Mouse (Mus musculus) neural tube, embryonic 12.5 days (tissue): ENCODE data around the gene Adgrl1. TPM values are rescaled to one million over a fixed set of nuclear protein-coding genes. Genes with fewer than 3 reads are reported as not detected.
"Not testable (repeated sequence)": the region's sequence is repeated elsewhere in the genome, so short reads cannot be mapped to it uniquely, and the experiment has no call there.

Experiments used
- ATAC-seq: fragments of 200-750 bp; cut with Nextera tagmentation; 2 replicates; pipeline ENCODE4 v1.8.0; 2017; ENCODE audit warnings: low read depth, mild to moderate bottlenecking, moderate TSS enrichment, moderate library complexity; ENCODE audit not compliant: low FRiP score
- H3K27ac ChIP-seq: fragments of 300-500 bp; sonication (generic); 2 replicates; pipeline ENCODE4 v1.5.1; 2016
- H3K27me3 ChIP-seq: fragments of 300-500 bp; sonication (generic); replicated peaks from 2 replicates; pipeline ENCODE4 v1.6.1; 2016; ENCODE audit warnings: mild to moderate bottlenecking
- H3K36me3 ChIP-seq: fragments of 300-500 bp; sonication (generic); 2 replicates; pipeline ENCODE4 v1.6.1; 2016; ENCODE audit warnings: mild to moderate bottlenecking
- H3K4me1 ChIP-seq: fragments of 300-500 bp; sonication (generic); 2 replicates; pipeline ENCODE4 v1.6.1; 2016
- H3K4me2 ChIP-seq: fragments of 300-500 bp; sonication (generic); replicated peaks from 2 replicates; pipeline ENCODE4 v1.6.1; 2016; ENCODE audit warnings: mild to moderate bottlenecking
- H3K4me3 ChIP-seq: fragments of 300-500 bp; sonication (generic); 2 replicates; pipeline ENCODE4 v1.5.1; 2016
- H3K9ac ChIP-seq: fragments of 300-500 bp; sonication (generic); 2 replicates; pipeline ENCODE4 v1.6.1; 2016; ENCODE audit warnings: mild to moderate bottlenecking
- H3K9me3 ChIP-seq: fragments of 300-500 bp; sonication (generic); 2 replicates; pipeline ENCODE4 v1.6.1; 2016; ENCODE audit warnings: mild to moderate bottlenecking
- WGBS: fragments of 180-500 bp; shearing (Covaris S2); methylation state at CpG from one replicate; pipeline ENCODE4 v1.1.7; 2016; 5-methylcytosine and 5-hydroxymethylcytosine counted together
- microRNA-seq: library from miRNA; unstranded; fragments of <30 nt; microRNA quantifications from one replicate; pipeline ENCODE4, GENCODE M21; 2017
- polyA plus RNA-seq: library from polyadenylated mRNA; unstranded; fragments of >200 nt; fragmentation: Nextera tagmentation; extraction: Ambion mirVana; gene quantifications from 2 replicates; pipeline ENCODE4 v1.2.1, GENCODE M21; 2016

The Adgrl1 gene
- polyA plus RNA-seq, 1 experiment from 2014 or later: 34.8 TPM

- Histone ChIP-seq H3K4me2 (no peak overlapping the region), H3K4me3 (no peak overlapping the region), H3K36me3 (peaks cover 56% of the 10 kb centered on the region), H3K9ac (no peak overlapping the region), H3K4me1 (peaks cover 16% of the 10 kb centered on the region), H3K9me3 (no peaks in the 10 kb centered on the region), H3K27me3 (no peaks in the 10 kb centered on the region), H3K27ac (no peak overlapping the region)
- no peak for ATAC-seq
- 83% methylated on average over 8 of the region's 8 CpGs for WGBS
These were observed 80.9 kb downstream of the Adgrl1 start for GRCm38 (mm10) chr8:83980845-83981244.

- 96% methylated on average over 7 of the region's 7 CpGs for WGBS
- H3K36me3 ChIP-seq: peaks cover 63% of the 10 kb centered on the region
- ATAC-seq: no peak
These were observed 81.6 kb downstream of the Adgrl1 start for GRCm38 (mm10) chr8:83981533-83981932.

GRCm38 (mm10) chr8:83982449-83982848 is 82.5 kb downstream of the Adgrl1 start:
- no peak for ATAC-seq
- Histone ChIP-seq H3K4me2 (no peak overlapping the region), H3K9ac (no peak overlapping the region), H3K36me3 (peaks cover 72% of the 10 kb centered on the region), H3K4me1 (peaks cover 8% of the 10 kb centered on the region), H3K9me3 (no peaks in the 10 kb centered on the region), H3K27me3 (no peaks in the 10 kb centered on the region), H3K4me3 (no peak overlapping the region), H3K27ac (no peak overlapping the region)
- WGBS: 92% methylated on average over 4 of the region's 4 CpGs

More at GRCm38 (mm10) chr8:83981533-83981932, 81.6 kb downstream of the Adgrl1 start:
- H3K4me3 ChIP-seq: no peak overlapping the region
- H3K27ac ChIP-seq: no peak overlapping the region
- H3K27me3 ChIP-seq: no peaks in the 10 kb centered on the region
- H3K9me3 ChIP-seq: no peaks in the 10 kb centered on the region
- no peak overlapping the region for H3K9ac ChIP-seq
- no peak overlapping the region for H3K4me2 ChIP-seq
- peaks cover 16% of the 10 kb centered on the region for H3K4me1 ChIP-seq

DNA sequence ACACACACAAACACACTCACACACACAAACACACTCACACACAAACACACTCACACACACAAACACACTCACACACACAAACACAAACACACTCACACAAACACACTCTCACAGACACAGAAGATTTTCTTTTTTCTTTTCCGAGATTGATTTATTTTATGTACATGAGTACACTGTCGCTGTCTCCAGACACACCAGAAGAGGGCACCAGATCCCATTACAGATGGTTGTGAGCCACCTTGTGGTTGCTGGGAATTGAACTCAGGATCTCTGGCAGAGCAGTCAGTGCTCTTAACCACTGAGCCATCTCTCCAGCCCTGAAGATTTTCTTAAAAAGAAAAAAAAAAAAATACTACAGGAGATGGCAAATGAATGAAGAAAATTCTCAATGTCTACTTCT is 83.3 kb downstream of the Adgrl1 start:
- not testable (repeated sequence) for H3K4me1 ChIP-seq, H3K4me2 ChIP-seq, H3K27ac ChIP-seq, ATAC-seq, H3K9ac ChIP-seq, H3K4me3 ChIP-seq, H3K27me3 ChIP-seq, H3K9me3 ChIP-seq
- H3K36me3 ChIP-seq: peaks cover 76% of the 10 kb centered on the region
- 94% methylated on average over 2 of the region's 2 CpGs for WGBS

DNA sequence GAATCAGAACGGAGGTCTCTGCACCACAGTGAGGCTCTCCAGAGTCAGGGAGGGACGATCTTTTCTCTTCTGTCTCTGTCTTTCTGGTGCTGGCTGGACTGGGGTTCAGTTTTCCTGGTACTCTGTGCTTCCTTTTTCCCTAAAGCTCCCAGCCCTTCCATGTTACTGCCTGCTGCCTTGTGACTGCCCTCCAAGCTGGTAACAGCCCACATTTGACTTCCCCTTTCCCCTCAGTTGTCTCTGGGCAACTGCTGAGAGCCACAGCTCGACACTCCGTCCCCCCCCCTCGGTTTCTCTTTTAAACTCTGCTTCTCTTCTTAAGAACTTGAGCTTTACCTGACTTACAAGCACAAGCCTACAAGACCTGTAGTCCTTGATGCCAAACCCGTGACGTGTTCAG is 89.3 kb downstream of the Adgrl1 start:
- H3K4me2 ChIP-seq: no peak overlapping the region
- H3K36me3 ChIP-seq: peaks cover 74% of the 10 kb centered on the region
- H3K4me3 ChIP-seq: no peak overlapping the region
- no peak overlapping the region for H3K9ac ChIP-seq
- WGBS: 91% methylated on average over 7 of the region's 7 CpGs
- ATAC-seq: no peak
- no peaks in the 10 kb centered on the region for H3K9me3 ChIP-seq
- H3K27me3 ChIP-seq: no peaks in the 10 kb centered on the region
- no peaks in the 10 kb centered on the region for H3K4me1 ChIP-seq
- no peak overlapping the region for H3K27ac ChIP-seq

DNA sequence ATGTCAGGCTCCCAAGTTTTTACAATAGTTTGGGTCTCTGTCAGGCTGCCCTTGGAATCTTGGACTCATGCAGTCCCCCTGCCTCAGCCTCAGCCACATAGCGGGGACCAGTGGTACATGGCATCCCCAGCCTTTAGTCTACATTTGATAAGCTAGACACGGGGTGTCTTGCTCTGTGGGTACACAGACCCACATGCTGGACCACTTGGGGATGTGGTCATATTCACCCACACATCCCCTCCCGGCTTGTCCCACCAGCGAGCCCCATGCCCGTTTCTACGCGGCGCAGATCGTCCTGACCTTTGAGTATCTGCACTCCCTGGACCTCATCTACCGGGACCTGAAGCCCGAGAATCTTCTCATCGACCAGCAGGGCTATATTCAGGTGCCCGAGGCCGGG is 90.3 kb downstream of the Adgrl1 start:
- Histone ChIP-seq H3K36me3 (peaks cover 76% of the 10 kb centered on the region), H3K27ac (no peak overlapping the region), H3K27me3 (no peaks in the 10 kb centered on the region), H3K4me3 (no peak overlapping the region), H3K4me1 (no peaks in the 10 kb centered on the region), H3K4me2 (no peak overlapping the region), H3K9me3 (no peaks in the 10 kb centered on the region), H3K9ac (no peak overlapping the region)
- ATAC-seq: no peak
- 95% methylated on average over 14 of the region's 14 CpGs for WGBS

Small RNA genes within 50 kb of the gene (microRNA-seq; reads per million reads assigned to microRNA genes)
- gene Gm44330 (not detected), gene Gm44450 (not detected)

Other genes with a start within 250 kb of the Adgrl1 start
- gene Gipc1, start 247.4 kb upstream of the Adgrl1 start, polyA plus RNA-seq: 182 and 186 TPM in 2 replicates
- gene Ptger1, start 233.4 kb upstream of the Adgrl1 start, polyA plus RNA-seq: 0.41 and 0.66 TPM in 2 replicates
- 30.0 and 32.1 TPM in 2 replicates for gene Pkn1, start 200.9 kb upstream of the Adgrl1 start, polyA plus RNA-seq
- 141 and 142 TPM in 2 replicates for gene Ddx39, start 184.9 kb upstream of the Adgrl1 start, polyA plus RNA-seq
- gene Adgre5, start 158.8 kb upstream of the Adgrl1 start, polyA plus RNA-seq: 14.2 and 15.7 TPM in 2 replicates
- 0.60 and 0.86 TPM in 2 replicates for gene Gm10644, start 55.1 kb downstream of the Adgrl1 start, polyA plus RNA-seq
- 37.1 and 41.6 TPM in 2 replicates for gene Asf1b, start 55.4 kb downstream of the Adgrl1 start, polyA plus RNA-seq
- 215 and 218 TPM in 2 replicates for gene Prkaca, start 72.9 kb downstream of the Adgrl1 start, polyA plus RNA-seq
- gene Samd1, start 97.6 kb downstream of the Adgrl1 start, polyA plus RNA-seq: 9.7 and 9.8 TPM in 2 replicates
- 0.83 and 0.95 TPM in 2 replicates for gene 1700067K01Rik, start 101.4 kb downstream of the Adgrl1 start, polyA plus RNA-seq
- 0.54 TPM in 1 of 2 replicates, not detected in the other for gene 2210011C24Rik, start 112.1 kb downstream of the Adgrl1 start, polyA plus RNA-seq
- gene Palm3, start 121.4 kb downstream of the Adgrl1 start, polyA plus RNA-seq: 10.2 and 10.8 TPM in 2 replicates
- gene Il27ra, start 142.5 kb downstream of the Adgrl1 start, polyA plus RNA-seq: 0.28 and 0.29 TPM in 2 replicates
- gene Rln3, start 144.9 kb downstream of the Adgrl1 start, polyA plus RNA-seq: not detected in 2 replicates
- gene Gm10643, start 165.0 kb downstream of the Adgrl1 start, polyA plus RNA-seq: 1.6 and 2.2 TPM in 2 replicates
- gene Rfx1, start 166.7 kb downstream of the Adgrl1 start, polyA plus RNA-seq: 9.1 and 9.3 TPM in 2 replicates
- 18.0 and 19.6 TPM in 2 replicates for gene Dcaf15, start 204.7 kb downstream of the Adgrl1 start, polyA plus RNA-seq
- gene Podnl1, start 225.9 kb downstream of the Adgrl1 start, polyA plus RNA-seq: 0.28 and 0.37 TPM in 2 replicates
- 16.9 and 18.0 TPM in 2 replicates for gene Cc2d1a, start 247.8 kb downstream of the Adgrl1 start, polyA plus RNA-seq
- gene 4930432K21Rik, start 247.9 kb downstream of the Adgrl1 start, polyA plus RNA-seq: 1.9 and 2.0 TPM in 2 replicates